Mouse (Mus musculus) R1 (cell line): ENCODE results near the gene Map3k7.

Experiments used
- DNase-seq: peaks from one replicate; pipeline ENCODE4 v3.0.0-alpha.2; 2018; ENCODE audit warnings: low read depth, low spot score

Gene Map3k7

GRCm38 (mm10) chr4:31981863-31982262 is 18.0 kb downstream of the Map3k7 start:
- no peak for DNase-seq

- DNase-seq: no peak
Observed at GRCm38 (mm10) chr4:31993386-31993785, 29.5 kb downstream of the Map3k7 start.

- DNase-seq: no peak
Observed at GRCm38 (mm10) chr4:31993865-31994264, 30.0 kb downstream of the Map3k7 start.

GRCm38 (mm10) chr4:32001498-32001897 is 37.6 kb downstream of the Map3k7 start:
- no peak for DNase-seq

GRCm38 (mm10) chr4:32004773-32005591 is 41.1 kb downstream of the Map3k7 start:
- DNase-seq: no peak

- DNase-seq: no peak
Observed at GRCm38 (mm10) chr4:32007174-32007573, 43.3 kb downstream of the Map3k7 start.

GRCm38 (mm10) chr4:32008095-32008494 is 44.2 kb downstream of the Map3k7 start:
- DNase-seq: no peak

GRCm38 (mm10) chr4:32010808-32011207 is 46.9 kb downstream of the Map3k7 start:
- no peak for DNase-seq

- no peak for DNase-seq
Observed at GRCm38 (mm10) chr4:32011218-32011973, 47.5 kb downstream of the Map3k7 start.

- DNase-seq: no peak
Observed at GRCm38 (mm10) chr4:32021131-32021530, 57.2 kb downstream of the Map3k7 start.

- DNase-seq: no peak
Observed at GRCm38 (mm10) chr4:32022321-32022720, 58.4 kb downstream of the Map3k7 start.

- peak; percentile 91 for DNase-seq
Observed at GRCm38 (mm10) chr4:32024170-32024569, 60.3 kb downstream of the Map3k7 start.

- no peak for DNase-seq
Observed at GRCm38 (mm10) chr4:32025105-32025504, 61.2 kb downstream of the Map3k7 start.

- DNase-seq: no peak
Observed at GRCm38 (mm10) chr4:32027094-32027493, 63.2 kb downstream of the Map3k7 start.

GRCm38 (mm10) chr4:32037267-32037666 is 73.4 kb downstream of the Map3k7 start:
- DNase-seq: no peak

- peak; percentile 55 for DNase-seq
Observed at GRCm38 (mm10) chr4:32041741-32042452, 78.0 kb downstream of the Map3k7 start.

GRCm38 (mm10) chr4:32045234-32045633 is 81.3 kb downstream of the Map3k7 start:
- peak; percentile 43 for DNase-seq

GRCm38 (mm10) chr4:32049824-32050223 is 85.9 kb downstream of the Map3k7 start:
- DNase-seq: no peak

- no peak for DNase-seq
Observed at GRCm38 (mm10) chr4:32053171-32053570, 89.3 kb downstream of the Map3k7 start.

- DNase-seq: peak; percentile 67
Observed at GRCm38 (mm10) chr4:32055151-32056052, 91.5 kb downstream of the Map3k7 start.

GRCm38 (mm10) chr4:32056441-32056840 is 92.5 kb downstream of the Map3k7 start:
- DNase-seq: no peak
